Mouse (Mus musculus): ENCODE results near the gene Bcam. TPM values are rescaled to one million over a fixed set of nuclear protein-coding genes. Genes with fewer than 3 reads are reported as not detected.

The Bcam gene
- total RNA-seq, 2 experiments from 2014 or later, result 9.2 to 14.8 TPM

DNA sequence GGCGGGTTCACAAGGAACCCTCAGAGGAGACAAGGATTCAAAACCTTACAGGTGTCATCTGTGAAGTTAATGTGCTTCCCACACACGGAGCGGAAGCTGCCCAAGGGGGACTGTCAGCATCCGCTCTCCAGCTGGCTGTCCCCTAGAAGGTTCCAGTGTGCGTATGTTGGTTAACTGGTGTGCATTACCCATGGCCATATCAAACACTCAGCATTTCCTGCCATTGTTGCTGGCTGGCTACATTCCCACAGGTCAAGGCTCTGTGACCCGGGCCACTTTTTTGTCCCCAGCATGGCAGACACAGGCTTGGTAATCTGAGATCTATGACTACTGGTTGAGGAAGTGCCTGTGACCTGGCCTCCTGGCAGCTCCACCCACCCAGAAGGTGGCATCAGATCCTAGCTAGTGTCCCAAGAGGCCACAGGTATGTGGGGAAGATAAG, 48.0 kb downstream of the Bcam start:
- no peak for DNase-seq (ENCODE audit: low spot score in 2 of 2)
- Histone ChIP-seq H3K27ac (no peak overlapping the region), H3K4me3 (no peak overlapping the region)
- no peak for TF ChIP-seq CTCF (conservative IDR thresholded peaks at IDR 0.05)

GRCm38 (mm10) chr7:19719200-19719599, 51.6 kb downstream of the Bcam start:
- Histone ChIP-seq H3K4me3 (no peak overlapping the region), H3K27ac (no peak overlapping the region)
- no peak for TF ChIP-seq CTCF (conservative IDR thresholded peaks at IDR 0.05)
- no peak for DNase-seq (ENCODE audit: low spot score in 2 of 2)

- no peak overlapping the region for H3K4me3 ChIP-seq
- H3K27ac ChIP-seq, result no peak overlapping the region
- DNase-seq (ENCODE audit: low spot score in 2 of 2), result no peak
- no peak for TF ChIP-seq CTCF (conservative IDR thresholded peaks at IDR 0.05)
Observed at GRCm38 (mm10) chr7:19718297-19718952, 52.4 kb downstream of the Bcam start.

GRCm38 (mm10) chr7:19717346-19717745, 53.5 kb downstream of the Bcam start:
- Histone ChIP-seq H3K4me3 (no peak overlapping the region), H3K27ac (no peak overlapping the region)
- DNase-seq (ENCODE audit: low spot score in 2 of 2), result no peak
- no peak for TF ChIP-seq CTCF (conservative IDR thresholded peaks at IDR 0.05)

DNA sequence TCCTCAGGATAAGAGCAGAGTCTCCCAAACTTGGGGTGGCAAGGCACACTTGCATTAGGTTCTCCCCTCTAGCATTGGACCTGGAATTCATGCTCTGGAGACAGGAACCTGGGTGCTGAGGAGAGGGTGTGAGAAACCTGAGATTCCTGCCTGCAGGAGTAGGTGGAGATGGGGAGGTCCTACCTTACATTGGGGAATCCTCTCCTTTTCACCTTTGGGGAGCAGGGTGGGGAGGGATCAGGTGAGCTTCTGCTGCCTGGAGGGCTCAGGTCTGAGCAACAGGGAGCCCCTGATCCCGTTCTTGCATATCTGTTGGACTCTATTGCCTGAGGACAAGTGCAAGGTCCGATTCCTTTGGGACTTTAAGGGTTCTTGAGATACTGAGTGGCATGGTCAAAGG, 54.0 kb downstream of the Bcam start:
- Histone ChIP-seq H3K4me3 (no peak overlapping the region), H3K27ac (peak overlapping the region; percentile 90; the same call in 1 of the 2 replicates)
- TF ChIP-seq CTCF (conservative IDR thresholded peaks at IDR 0.05), result no peak
- no peak for DNase-seq (ENCODE audit: low spot score in 2 of 2)

DNA sequence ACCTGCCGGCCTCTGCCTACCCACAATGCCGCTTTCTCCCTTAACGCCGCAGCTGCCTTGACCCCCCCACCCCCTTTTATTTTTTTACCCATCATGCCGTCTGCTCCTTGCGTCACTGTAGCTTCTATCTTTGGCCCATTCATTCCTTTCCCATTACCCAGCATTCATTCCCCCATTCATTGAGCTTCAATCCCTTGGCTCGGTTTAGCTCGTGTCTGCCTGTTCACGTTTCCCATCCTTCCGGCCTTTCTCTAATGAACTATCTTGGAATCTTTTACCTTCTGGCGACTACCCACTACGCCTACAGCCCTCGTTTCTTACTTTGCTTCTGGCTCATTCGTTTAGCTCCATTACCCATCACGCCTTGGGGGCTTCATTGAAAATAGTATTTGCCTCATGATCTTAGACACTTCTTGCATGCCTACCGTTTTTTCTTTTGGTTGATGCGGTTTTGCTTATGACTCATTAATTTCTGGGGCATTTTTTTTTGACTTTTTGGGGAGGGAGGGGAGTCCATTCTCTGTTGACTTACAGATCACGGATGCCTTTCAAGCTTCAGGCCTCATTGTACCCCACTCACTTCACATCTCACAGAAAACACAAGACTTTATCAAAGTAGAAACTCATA, 54.6 kb downstream of the Bcam start:
- Histone ChIP-seq H3K27ac (peak overlapping the region; percentile 90), H3K4me3 (peak overlapping the region; percentile 53)
- DNase-seq (ENCODE audit: low spot score in 2 of 2), result no peak
- TF ChIP-seq CTCF (conservative IDR thresholded peaks at IDR 0.05), result no peak

DNA sequence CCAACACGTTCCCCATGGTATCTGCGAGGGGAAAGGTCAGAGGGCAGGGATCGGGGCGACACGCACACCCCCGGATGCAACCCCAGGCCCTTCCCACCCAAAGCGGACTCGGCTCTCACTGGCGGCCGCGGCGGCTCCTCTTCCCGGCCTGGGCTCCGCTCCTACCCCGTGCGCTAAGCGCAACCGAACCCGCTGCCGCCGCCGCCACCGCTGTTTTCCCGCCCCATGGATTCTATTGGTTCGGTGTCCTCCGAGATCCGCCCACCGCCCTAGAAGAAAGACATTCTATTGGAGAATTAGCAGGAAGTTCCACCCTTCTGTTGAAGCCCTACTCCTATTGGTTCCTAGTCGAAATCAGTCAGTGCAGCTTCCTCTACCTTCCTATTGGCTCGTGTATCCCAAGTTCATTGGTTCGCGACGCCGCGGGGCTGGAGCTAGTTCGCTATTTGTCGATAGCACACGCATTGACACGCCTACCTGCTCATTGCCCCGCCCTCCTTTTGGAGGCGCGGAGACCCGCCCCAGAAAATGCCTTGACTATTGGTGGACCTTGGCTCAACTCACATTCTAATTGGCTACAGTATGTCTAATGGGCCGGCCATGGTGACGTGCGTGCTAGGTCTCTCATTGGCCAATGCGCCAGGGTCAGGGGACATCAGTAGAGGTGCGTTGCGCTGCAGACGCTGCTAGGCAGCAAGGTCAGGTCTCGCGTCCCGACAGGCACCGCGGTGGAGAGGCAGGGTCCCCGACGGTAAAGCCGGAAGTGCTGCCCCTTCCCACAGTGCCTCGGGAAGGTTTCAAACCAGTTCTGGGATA, 55.4 kb downstream of the Bcam start, which contains the start of gene Tomm40:
Gene Tomm40 (minus strand): TSS at position 200 of the 816 bp plus-strand sequence.
- H3K27ac ChIP-seq, result peak within 1 kb of the TSS; percentile 95
- no peak; the same call in 1 of the 2 replicates for TF ChIP-seq CTCF (conservative IDR thresholded peaks at IDR 0.05)
- peak within 1 kb of the TSS; percentile 95 for H3K4me3 ChIP-seq
- DNase-seq (ENCODE audit: low spot score in 2 of 2), result peak; percentile 97 to 100

DNA sequence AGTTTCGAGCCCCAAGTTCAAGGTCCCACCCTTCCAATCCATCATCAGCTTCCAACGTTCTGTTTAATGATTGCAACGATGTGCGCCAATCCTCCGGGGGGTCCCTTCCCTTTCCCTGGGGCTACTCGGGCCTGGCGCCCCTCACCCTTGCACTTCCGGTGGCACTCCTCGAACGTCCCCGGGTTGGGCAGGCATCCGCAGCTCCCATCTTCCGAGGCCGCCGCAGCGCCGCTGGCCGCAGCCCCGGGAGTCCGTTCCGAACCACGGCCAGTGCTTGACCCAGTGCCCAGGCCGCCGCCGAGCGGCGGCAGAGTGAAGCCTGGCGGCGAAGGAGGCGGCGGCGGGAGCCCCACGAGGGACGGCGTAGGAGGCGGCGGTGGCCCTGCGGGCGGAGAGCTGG, 56.0 kb downstream of the Bcam start:
- DNase-seq (ENCODE audit: low spot score in 2 of 2), result peak in 1 of 2 experiments; percentile 31
- Histone ChIP-seq H3K4me3 (peak overlapping the region; percentile 95), H3K27ac (peak overlapping the region; percentile 95)
- TF ChIP-seq CTCF (conservative IDR thresholded peaks at IDR 0.05), result no peak

DNA sequence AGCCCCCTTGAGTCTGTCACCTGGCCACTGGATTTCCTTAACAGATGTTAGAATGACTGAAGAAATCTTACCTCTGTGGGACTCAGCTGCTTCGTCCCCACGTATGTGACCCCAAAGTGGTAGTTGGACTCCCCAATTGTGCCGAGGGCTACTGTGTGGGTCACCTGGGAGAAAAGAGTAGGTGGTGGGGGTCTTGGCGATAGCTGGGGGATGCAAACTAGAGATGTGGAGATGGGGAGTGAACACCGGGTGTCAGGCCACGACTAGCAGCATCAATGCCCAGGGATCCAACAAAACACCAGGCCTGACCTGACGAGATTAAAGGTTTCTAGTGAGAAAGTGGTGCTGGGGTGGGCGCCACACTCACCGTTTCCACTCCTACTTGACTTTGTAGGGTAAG, 57.2 kb downstream of the Bcam start:
- DNase-seq (ENCODE audit: low spot score in 2 of 2), result no peak
- TF ChIP-seq CTCF (conservative IDR thresholded peaks at IDR 0.05), result no peak
- no peak overlapping the region for H3K27ac ChIP-seq
- H3K4me3 ChIP-seq, result no peak overlapping the region

DNA sequence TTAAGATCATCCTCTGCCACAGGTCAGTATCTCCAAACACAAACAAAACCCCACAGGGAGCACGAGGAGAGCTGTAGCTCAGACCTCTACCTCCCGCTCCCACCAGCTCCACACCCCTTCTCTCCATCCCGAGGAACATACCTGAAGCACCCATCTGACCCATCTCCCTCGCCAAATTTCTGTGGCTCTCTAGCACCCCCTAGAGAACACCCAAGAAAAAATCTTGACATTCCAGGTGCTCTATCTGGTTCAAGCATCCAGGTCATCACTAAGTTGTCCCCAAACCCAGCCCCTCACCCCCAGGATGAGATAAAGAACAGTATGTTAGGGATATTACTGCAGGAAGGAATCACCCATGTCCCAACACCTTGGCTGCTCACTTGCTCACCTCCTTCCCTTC, 57.6 kb downstream of the Bcam start:
- peak in 1 of 2 experiments; percentile 38 for DNase-seq (ENCODE audit: low spot score in 2 of 2)
- H3K4me3 ChIP-seq, result no peak overlapping the region
- peak; percentile 72 for TF ChIP-seq CTCF (conservative IDR thresholded peaks at IDR 0.05)
- no peak overlapping the region for H3K27ac ChIP-seq

DNA sequence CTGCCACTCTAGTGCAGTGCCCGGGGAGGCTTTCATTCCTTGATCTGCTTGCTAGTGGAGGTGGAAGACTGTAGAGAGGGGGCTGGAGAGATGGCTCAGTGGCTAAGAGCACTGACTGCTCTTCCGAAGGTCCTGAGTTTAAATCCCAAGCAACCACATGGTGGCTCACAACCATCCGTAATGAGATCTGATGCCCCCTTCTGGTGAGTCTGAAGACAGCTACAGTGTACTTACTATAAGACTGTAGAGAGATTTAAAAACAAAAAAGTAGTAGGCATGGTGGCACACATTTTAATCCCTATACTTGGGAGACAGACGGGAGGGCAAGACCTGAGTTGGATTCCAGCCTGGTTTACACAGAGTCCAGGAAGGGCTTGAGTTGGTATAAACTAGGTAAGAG, 58.4 kb downstream of the Bcam start:
- TF ChIP-seq CTCF (conservative IDR thresholded peaks at IDR 0.05), result peak; percentile 77
- no peak overlapping the region for H3K27ac ChIP-seq
- peak in 1 of 2 experiments; percentile 47 for DNase-seq (ENCODE audit: low spot score in 2 of 2)
- H3K4me3 ChIP-seq, result no peak overlapping the region

DNA sequence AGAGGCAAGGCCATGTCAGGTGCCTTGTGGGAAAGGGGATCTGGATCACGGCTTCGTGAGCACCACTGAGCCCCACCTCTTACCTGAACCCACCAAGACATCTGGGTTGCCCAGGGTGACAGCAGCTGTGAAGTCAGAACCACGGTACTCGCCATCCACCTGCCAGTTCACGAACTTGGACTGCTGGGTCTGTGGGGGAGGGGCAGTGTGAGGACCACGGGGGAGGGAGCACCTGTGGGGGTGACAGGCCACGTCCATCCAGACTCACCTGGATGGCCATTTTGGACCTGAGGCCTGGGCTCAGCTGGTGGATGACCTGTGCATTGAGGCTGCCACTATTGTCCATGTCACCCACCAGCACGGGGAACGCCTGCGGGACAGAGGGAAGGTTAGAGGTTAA, 60.2 kb downstream of the Bcam start:
- Histone ChIP-seq H3K4me3 (no peak overlapping the region), H3K27ac (no peak overlapping the region)
- TF ChIP-seq CTCF (conservative IDR thresholded peaks at IDR 0.05), result no peak
- DNase-seq (ENCODE audit: low spot score in 2 of 2), result no peak

Other genes with a start within 250 kb of the Bcam start
- gene Ppp1r37, start 207.9 kb downstream of the Bcam start, total RNA-seq (2021), result 100 to 1,000 TPM; 116 to 118 TPM
- gene Zfp296, start 193.7 kb downstream of the Bcam start, total RNA-seq (2021), result under 1 TPM; 0.81 to 0.95 TPM
- gene Gemin7, start 193.4 kb downstream of the Bcam start, total RNA-seq (2021), result 10 to 100 TPM; 38.8 to 43.9 TPM
- 100 to 1,000 TPM in 1 of 2 experiments, 10 to 100 TPM in 1; 95.4 to 112 TPM for gene Clasrp, start 166.5 kb downstream of the Bcam start, total RNA-seq (2021)
- 10 to 100 TPM in 1 of 2 experiments, 1 to 10 TPM in 1; 9.8 to 11.3 TPM for gene Relb, start 141.6 kb downstream of the Bcam start, total RNA-seq (2021)
- gene Clptm1, start 106.0 kb downstream of the Bcam start, total RNA-seq (2021), result 100 to 1,000 TPM; 136 to 151 TPM
- gene Apoc2, start 93.1 kb downstream of the Bcam start, total RNA-seq (2021), result not detected
- not detected for gene Gm44805, start 89.6 kb downstream of the Bcam start, total RNA-seq (2021)
- not detected for gene Apoc4, start 89.5 kb downstream of the Bcam start, total RNA-seq (2021)
- gene Apoc1, start 78.4 kb downstream of the Bcam start, total RNA-seq (2021), result 1 to 10 TPM; 3.1 to 3.5 TPM
- 1,000 to 10,000 TPM; 2,242 to 2,264 TPM for gene Apoe, start 71.8 kb downstream of the Bcam start, total RNA-seq (2021)
- 100 to 1,000 TPM; 110 TPM for gene Tomm40, start 55.6 kb downstream of the Bcam start, total RNA-seq (2021)
- 1 to 10 TPM; 4.5 to 5.9 TPM for gene Nectin2, start 20.5 kb downstream of the Bcam start, total RNA-seq (2021)
- not detected for gene Cblc, start 25.8 kb upstream of the Bcam start, total RNA-seq (2021)
- under 1 TPM; 0.46 to 0.83 TPM for gene Bcl3, start 51.8 kb upstream of the Bcam start, total RNA-seq (2021)
- 1 to 10 TPM in 1 of 2 experiments, under 1 TPM in 1; 0.86 to 1.6 TPM for gene Gm19345, start 81.0 kb upstream of the Bcam start, total RNA-seq (2021)
- not detected for gene Ceacam16, start 90.3 kb upstream of the Bcam start, total RNA-seq (2021)
- not detected for gene Ceacam19, start 116.9 kb upstream of the Bcam start, total RNA-seq (2021)
- 10 to 100 TPM; 13.6 to 16.3 TPM for gene Pvr, start 150.1 kb upstream of the Bcam start, total RNA-seq (2021)
- not detected for gene Igsf23, start 179.7 kb upstream of the Bcam start, total RNA-seq (2021)
- gene Ceacam20, start 194.4 kb upstream of the Bcam start, total RNA-seq (2021), result not detected
- gene Nlrp9b, start 220.4 kb upstream of the Bcam start, total RNA-seq (2021), result not detected

Data from layer of hippocampus, adult 2 months (tissue).